Mouse (Mus musculus): Measurements from ENCODE around the gene Dnm3.

Gene Dnm3

DNA sequence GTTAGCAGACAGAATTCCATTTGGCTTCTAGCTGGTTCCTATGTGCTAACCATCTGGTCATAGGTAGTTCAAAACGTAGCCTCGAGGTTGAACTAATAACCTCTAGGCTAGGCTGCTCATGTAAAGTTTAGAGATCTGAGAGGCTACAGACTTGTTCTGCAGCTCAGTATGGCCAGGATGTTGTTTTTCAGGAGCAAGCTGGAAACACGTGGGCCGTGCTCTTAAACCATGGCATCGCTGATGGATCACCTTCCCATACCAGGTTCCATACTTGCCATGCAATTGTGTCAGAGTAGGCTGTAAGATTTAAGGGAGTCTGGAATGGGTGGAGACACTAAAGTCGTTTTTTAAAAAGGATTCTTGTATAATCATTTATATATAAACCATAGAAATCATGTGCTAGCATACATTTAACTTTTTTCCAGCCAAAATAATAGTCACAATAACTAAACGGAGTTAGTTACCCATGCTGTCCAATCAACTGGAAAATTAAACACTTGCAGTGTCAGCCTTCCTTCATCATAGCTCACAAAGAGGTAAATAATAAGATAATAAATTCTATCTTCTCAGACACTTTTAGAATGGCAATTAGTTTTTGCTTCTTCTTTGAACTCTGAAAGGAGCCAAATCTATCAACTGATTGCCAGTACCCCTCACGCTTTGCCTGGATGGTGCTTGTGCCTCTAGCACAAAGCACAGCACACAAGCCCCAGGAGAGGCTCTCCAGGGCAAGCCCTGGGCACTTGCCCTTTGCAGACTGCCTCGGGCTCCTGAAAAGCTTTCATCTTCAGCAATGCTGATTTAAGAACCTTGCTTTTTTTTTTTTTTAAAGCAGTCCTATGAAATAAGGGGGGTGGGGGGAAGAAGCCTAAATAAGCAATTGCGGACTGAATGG is 486.9 kb downstream of the Dnm3 start:
- no peak for DNase-seq (ENCODE audit: low spot score)

GRCm38 (mm10) chr1:161983979-161984566 is 493.8 kb downstream of the Dnm3 start:
- no peak for DNase-seq (ENCODE audit: low spot score)

DNA sequence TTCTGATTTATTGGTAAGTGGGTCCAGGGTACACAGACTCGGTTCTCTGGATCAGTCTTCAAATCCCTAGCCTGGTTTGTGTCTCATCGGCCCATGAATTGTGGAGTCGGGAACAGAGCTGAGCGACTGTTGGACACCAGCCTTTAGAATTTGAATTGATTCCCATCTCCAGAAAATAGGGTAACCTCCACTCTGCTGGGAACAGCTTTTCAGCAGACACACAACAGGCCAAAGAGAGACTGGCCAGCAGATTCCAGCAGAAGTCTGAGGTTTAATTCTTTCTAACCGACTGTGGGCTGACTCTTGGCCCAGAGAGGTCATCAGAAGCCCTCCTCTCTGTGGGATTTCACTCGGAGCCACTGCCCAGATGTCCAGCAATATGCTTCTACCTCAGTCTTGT is 494.4 kb downstream of the Dnm3 start:
- DNase-seq (ENCODE audit: low spot score): no peak

GRCm38 (mm10) chr1:161980626-161981298 is 497.1 kb downstream of the Dnm3 start:
- DNase-seq (ENCODE audit: low spot score): no peak

DNA sequence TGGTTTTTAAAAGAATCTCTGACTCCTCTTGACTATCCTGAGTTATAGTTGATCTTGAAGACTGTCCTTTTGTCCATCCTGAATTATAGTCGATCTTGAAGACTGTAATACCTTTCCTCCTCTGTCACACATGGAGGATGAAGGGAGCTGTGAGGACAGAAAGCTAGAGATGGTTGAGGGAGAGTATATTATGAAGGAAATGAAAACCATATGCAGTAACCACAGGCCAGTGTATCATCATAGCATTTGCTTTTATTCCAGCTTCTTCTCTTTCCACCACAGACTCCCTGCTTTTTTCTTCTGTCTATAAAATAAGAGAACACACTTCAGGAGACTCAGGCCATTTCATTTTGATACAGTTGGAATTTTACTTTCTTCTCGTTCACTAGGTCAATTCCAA is 497.8 kb downstream of the Dnm3 start:
- no peak for DNase-seq (ENCODE audit: low spot score)

DNA sequence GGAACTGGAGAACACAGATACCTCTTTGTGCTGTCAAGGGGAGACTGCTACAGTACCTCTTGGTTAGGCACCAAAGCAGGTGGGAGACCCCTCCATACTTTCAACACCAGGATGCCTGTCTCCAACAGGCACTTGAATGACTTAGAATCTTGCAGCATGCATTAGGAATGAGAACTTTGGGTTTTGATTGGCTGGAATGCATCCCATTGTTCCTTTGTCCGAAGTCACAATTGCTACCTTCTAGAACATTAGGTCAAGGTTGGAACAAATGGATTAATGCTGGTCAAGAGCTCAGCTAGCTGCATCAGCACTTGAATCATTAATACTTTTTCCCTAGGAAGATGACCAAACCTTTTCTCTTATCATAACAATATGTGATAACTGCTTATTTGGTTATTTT is 498.3 kb downstream of the Dnm3 start, which contains the start of gene 4930558K02Rik:
Gene 4930558K02Rik (minus strand): TSS at position 101 of the 400 bp plus-strand sequence.
- no peak for DNase-seq (ENCODE audit: low spot score)

- DNase-seq (ENCODE audit: low spot score): no peak
These were observed 499.6 kb downstream of the Dnm3 start for GRCm38 (mm10) chr1:161978173-161978700.

DNA sequence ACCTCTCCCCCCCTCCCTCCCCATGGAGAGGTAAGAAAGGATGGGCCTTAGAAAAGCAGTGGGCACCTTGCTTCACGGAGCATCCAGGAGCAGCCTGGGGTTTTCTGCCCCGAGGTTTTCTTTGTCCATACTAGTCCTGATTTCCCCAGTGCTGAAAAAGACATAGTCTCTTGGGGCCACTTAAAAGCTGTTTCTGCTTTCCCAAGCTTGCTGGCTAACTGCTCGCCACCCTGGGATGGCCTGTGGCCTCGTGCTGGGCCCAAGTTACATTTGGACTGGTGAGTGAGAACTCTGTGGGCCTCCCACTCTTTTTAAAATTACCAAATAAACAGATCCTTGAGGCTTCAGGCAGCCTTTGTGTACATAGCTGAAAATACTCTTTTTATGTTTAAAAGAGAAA is 500.5 kb downstream of the Dnm3 start:
- no peak for DNase-seq (ENCODE audit: low spot score)

- peak; percentile 68 for DNase-seq (ENCODE audit: low spot score)
These were observed 501.3 kb downstream of the Dnm3 start for GRCm38 (mm10) chr1:161976255-161977182.

GRCm38 (mm10) chr1:161972233-161972632 is 505.6 kb downstream of the Dnm3 start:
- no peak for DNase-seq (ENCODE audit: low spot score)

GRCm38 (mm10) chr1:161970874-161971273 is 507.0 kb downstream of the Dnm3 start:
- DNase-seq (ENCODE audit: low spot score): no peak

- DNase-seq (ENCODE audit: low spot score): peak; percentile 76
These were observed 509.0 kb downstream of the Dnm3 start, which contains the start of gene Pigc for GRCm38 (mm10) chr1:161968589-161969407. Gene Pigc, plus strand, starts transcription at chr1:161969186.

- DNase-seq (ENCODE audit: low spot score): no peak
These were observed 509.9 kb downstream of the Dnm3 start for GRCm38 (mm10) chr1:161967936-161968335.

DNA sequence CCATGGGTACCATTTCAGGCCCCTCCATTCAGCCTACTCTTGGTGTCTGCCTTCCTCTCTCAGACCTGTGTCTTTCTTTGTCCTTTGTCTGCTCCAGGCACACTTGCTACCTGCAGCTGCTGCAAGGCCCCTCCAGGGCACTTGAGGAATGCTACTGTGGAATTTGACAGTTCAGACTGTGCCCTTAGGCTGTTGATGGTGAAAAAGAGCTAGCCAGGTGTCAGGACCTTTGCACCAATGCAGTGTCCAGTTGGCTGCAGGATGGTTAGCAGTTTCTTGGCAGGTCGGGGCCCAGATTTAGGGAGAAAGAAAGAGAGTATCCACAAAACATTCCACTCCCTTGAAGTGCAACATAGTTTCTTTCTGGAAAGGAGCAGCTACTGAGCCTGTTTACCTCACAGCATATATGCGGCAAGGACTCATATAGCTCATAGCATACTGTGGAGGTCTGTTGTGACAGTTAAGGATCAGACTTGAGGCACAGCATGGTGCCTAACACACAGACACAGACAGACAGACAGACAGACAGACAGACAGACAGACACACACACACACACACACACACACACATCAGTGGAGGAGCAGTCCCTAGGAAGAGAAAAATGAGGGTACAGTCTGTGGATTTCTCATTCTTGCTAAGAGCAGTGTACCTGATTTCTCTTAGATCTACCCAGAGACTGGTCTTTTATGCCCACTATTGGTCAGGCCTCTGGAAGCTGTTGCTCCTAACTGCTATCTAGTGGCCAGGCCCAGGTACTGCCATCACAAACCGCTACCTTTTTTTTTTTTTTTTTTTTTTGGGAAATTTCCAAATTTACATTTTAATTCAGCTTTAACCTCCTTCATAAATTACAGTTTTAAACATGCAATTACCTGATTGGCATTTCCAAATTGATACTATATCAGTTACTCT is 515.1 kb downstream of the Dnm3 start:
- no peak for DNase-seq (ENCODE audit: low spot score)

DNA sequence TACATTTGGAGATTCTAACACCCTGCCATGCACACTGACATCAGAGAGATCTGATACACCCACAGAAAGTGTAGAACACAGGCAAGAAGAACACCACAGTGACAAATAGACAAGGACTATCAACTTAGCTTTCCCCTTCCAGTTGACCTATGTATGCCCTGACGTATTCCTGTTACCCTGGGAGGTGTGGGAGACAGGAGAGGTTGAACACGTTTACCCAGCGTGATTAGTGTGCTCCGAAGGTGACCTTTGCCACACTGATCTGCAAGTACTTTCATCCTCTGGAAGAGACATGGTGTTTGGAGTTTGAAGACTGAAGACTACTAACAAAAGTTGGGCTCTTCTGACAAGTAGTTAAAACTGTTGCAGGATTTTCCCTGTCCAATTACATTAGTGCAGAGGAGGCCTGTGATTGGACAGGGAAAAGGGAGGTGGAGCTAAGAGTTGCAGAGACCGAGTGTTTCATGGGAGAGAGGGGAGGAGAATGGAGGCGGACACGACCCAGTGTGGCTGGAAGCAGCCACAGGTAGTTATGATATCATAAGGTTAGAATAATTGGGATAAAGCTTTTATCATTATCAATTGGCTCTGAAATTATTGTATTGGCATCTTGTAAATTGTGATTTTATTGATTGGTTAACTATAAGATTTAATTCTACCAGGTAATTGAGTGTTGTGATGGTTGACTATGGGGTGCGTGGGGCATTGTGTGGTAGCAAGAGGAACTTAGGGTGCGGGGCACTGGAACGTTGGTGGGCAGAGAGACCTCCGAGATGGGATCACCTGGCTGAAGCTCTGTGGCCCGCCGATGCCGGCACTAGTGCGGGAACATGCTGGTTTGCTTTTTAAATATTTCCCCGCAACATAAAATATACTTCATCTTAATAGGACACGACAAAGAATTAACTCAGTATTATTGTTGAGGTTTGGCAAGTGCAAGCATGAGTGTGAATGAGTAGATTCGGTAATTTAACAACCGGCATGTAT is 519.6 kb downstream of the Dnm3 start:
- DNase-seq (ENCODE audit: low spot score): no peak

- DNase-seq (ENCODE audit: low spot score): no peak
These were observed 522.0 kb downstream of the Dnm3 start for GRCm38 (mm10) chr1:161955846-161956245.

- DNase-seq (ENCODE audit: low spot score): no peak
These were observed 525.2 kb downstream of the Dnm3 start for GRCm38 (mm10) chr1:161952599-161952998.

Data from spleen, adult 12 weeks (tissue).